Mouse (Mus musculus) olfactory bulb, adult 2 months (tissue): ENCODE measurements around the gene Gm5431. TPM values are rescaled to one million over a fixed set of nuclear protein-coding genes. Genes with fewer than 3 reads are reported as not detected.
"Not testable (repeated sequence)": the region's sequence is repeated elsewhere in the genome, so short reads cannot be mapped to it uniquely, and the experiment has no call there.

ENCODE experiments used
- H3K27ac ChIP-seq: fragments of 200-500 bp; 2 replicates; pipeline ENCODE4 v1.5.1; 2012; ENCODE audit warnings: low read depth, low read length; ENCODE audit not compliant: insufficient read depth
- H3K4me1 ChIP-seq: fragments of 200-500 bp; 2 replicates; pipeline ENCODE4 v1.6.1; 2012; ENCODE audit warnings: low read length; ENCODE audit not compliant: control insufficient read depth, insufficient read depth
- H3K4me3 ChIP-seq: fragments of 200-500 bp; 2 replicates; pipeline ENCODE4 v1.5.1; 2012; ENCODE audit warnings: mild to moderate bottlenecking, low read depth, low read length, moderate library complexity; ENCODE audit not compliant: insufficient read depth
- CTCF ChIP-seq: fragments of 200-500 bp; IDR thresholded peaks from 2 replicates; pipeline ENCODE4 v1.5.1; 2012; ENCODE audit warnings: low read depth, mild to moderate bottlenecking, low read length, moderate library complexity; ENCODE audit not compliant: insufficient read depth
- POLR2A ChIP-seq: fragments of 200-500 bp; IDR thresholded peaks from 2 replicates; pipeline ENCODE4 v1.6.1; 2012; ENCODE audit warnings: mild to moderate bottlenecking, low read depth, low read length, moderate library complexity; ENCODE audit not compliant: insufficient read depth
- WGBS: fragments of 180-500 bp; shearing (Covaris S2); methylation state at CpG from one replicate; pipeline ENCODE4 v1.1.7; 2018; 5-methylcytosine and 5-hydroxymethylcytosine counted together
- polyA plus RNA-seq: library from polyadenylated mRNA; stranded (reverse); fragments of >200 nt; gene quantifications from 2 replicates; pipeline ENCODE4 v1.2.4, GENCODE M21; 2012; ENCODE audit warnings: low replicate concordance; ENCODE audit not compliant: missing spikeins, insufficient read depth, insufficient read length

Gene Gm5431
- polyA plus RNA-seq, 1 experiment, result not detected

GRCm38 (mm10) chr11:48852624-48853473, 49.2 kb downstream of the Gm5431 start:
- Histone ChIP-seq H3K4me1 (peaks cover 3% of the 10 kb centered on the region), H3K27ac (peak overlapping the region; percentile 81), H3K4me3 (peak overlapping the region; percentile 62)
- TF ChIP-seq POLR2A (no peak), CTCF (no peak)
- 6% methylated on average over 23 of the region's 23 CpGs for WGBS

DNA sequence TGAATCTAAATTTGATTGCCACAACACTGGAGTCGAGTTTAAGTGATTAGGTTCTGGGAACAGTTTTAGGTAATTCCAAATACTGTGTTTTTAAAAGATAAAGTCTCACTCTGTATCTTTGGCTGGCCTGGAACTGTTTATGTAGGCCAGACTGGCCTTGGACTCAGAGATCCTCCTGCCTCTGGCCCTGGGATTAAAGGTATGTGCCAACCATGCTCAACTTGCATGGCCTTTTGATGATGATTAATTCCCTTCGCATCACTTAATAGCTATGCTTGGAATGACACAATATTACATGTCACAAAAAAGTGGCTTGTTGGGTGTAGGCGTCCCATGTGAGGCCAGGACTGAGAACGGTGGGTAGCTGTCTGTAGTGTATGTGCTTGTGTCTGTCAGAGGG, 49.8 kb downstream of the Gm5431 start:
- 42% methylated on average over 4 of the region's 4 CpGs for WGBS
- Histone ChIP-seq H3K27ac (no peak overlapping the region), H3K4me3 (no peak overlapping the region), H3K4me1 (peaks cover 3% of the 10 kb centered on the region)
- TF ChIP-seq POLR2A (no peak), CTCF (no peak)

DNA sequence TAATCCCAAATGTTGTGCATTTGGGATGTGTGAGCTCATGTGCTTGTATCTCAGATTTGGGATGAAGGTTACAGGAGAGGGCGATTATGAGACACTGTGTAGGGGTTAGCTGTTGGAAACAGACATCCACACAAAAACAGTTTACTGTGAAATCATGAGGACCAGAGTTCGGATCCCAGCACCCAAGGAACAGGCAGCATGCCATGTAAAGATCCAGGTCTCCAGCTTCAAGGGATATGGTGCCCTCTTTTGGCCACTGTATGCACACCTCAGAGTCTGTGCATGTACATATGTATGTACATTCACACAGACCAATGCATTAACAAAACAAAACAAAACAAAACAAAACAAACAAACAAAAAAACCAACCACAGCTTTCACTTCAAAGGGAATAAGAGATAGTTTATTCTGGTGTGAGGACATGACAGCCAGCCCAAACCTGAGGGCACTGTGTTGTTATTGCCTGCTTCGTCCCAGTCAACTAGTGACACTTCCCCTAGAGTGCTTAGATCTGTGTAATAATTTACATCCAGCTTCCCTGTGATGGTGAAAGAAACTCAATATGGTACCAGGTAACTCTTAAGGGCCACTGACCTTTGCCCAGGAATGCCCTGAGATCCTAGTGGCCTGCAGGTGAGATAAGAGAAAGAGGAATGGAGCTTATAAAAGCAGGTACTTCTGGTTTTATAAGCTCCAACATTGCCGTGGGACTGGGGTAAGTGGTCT, 50.6 kb downstream of the Gm5431 start:
- no peak overlapping the region for H3K27ac ChIP-seq
- 79% methylated on average over 4 of the region's 4 CpGs for WGBS
- H3K4me3 ChIP-seq, result no peak overlapping the region
- peaks cover 3% of the 10 kb centered on the region for H3K4me1 ChIP-seq
- no peak for TF ChIP-seq CTCF
- no peak for TF ChIP-seq POLR2A

DNA sequence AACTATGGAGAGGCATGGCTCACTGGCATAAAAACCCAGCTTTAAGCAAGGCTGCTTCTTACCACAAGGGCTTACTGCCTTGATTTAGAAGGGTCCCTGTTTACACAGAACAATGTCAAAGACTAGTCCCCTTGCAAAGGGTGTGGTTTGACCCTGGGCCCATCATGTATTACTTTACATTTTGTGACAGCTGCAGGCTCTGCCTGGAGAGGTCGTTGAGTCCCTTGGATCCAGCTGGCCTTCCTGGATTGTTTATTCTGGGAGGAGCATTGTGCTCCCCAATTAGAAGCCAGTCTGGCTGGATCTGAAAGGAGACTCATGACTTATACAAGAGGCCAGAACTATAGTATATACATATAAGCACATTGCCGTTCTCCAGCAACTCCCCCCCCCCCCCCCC, 51.8 kb downstream of the Gm5431 start:
- Histone ChIP-seq H3K4me3 (no peak overlapping the region), H3K27ac (no peak overlapping the region), H3K4me1 (peaks cover 3% of the 10 kb centered on the region)
- 56% methylated on average over 2 of the region's 2 CpGs for WGBS
- no peak for TF ChIP-seq POLR2A
- no peak for TF ChIP-seq CTCF

- no peak for TF ChIP-seq CTCF
- no peak for TF ChIP-seq POLR2A
- H3K4me1 ChIP-seq, result no peaks in the 10 kb centered on the region
- WGBS, result 66% methylated on average over 5 of the region's 5 CpGs
- H3K4me3 ChIP-seq, result no peak overlapping the region
- H3K27ac ChIP-seq, result no peak overlapping the region
Observed at GRCm38 (mm10) chr11:48846881-48847280, 55.1 kb downstream of the Gm5431 start.

DNA sequence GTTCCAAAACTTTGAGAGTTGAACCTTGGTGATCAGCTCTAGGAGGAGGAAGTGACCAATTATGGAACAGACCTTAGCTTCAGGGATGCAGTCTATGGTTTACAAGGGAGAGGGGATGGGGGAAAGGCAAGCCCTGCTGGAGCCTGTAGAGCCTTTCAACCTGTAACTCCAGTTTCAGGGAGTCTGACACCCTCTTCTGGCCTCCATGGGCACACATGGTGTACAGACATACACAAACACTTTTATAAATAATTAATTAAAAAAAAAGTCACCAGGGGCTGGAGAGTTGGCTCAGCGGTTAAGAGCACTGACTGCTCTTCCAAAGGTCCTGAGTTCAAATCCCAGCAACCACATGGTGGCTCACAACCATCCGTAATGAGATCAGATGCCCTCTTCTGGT, 55.7 kb downstream of the Gm5431 start:
- not testable (repeated sequence) for H3K27ac ChIP-seq, H3K4me1 ChIP-seq, H3K4me3 ChIP-seq
- WGBS, result 86% methylated on average over 2 of the region's 2 CpGs

GRCm38 (mm10) chr11:48845244-48845815, 56.7 kb downstream of the Gm5431 start:
- TF ChIP-seq CTCF, result no peak
- no peak for TF ChIP-seq POLR2A
- no peaks in the 10 kb centered on the region for H3K4me1 ChIP-seq
- 66% methylated on average over 13 of the region's 13 CpGs for WGBS

GRCm38 (mm10) chr11:48844309-48844708, 57.7 kb downstream of the Gm5431 start:
- H3K4me3 ChIP-seq, result no peak overlapping the region
- 61% methylated on average over 6 of the region's 6 CpGs for WGBS
- H3K4me1 ChIP-seq, result no peaks in the 10 kb centered on the region
- H3K27ac ChIP-seq, result no peak overlapping the region
- TF ChIP-seq CTCF (no peak), POLR2A (no peak)

More at GRCm38 (mm10) chr11:48845244-48845815, 56.7 kb downstream of the Gm5431 start:
- no peak overlapping the region for H3K27ac ChIP-seq
- no peak overlapping the region for H3K4me3 ChIP-seq

GRCm38 (mm10) chr11:48843202-48843601, 58.8 kb downstream of the Gm5431 start:
- Histone ChIP-seq H3K4me3 (no peak overlapping the region), H3K4me1 (peaks cover 3% of the 10 kb centered on the region; the same call in 1 of the 2 replicates), H3K27ac (no peak overlapping the region)
- 90% methylated on average over 11 of the region's 11 CpGs for WGBS
- TF ChIP-seq POLR2A, result no peak
- TF ChIP-seq CTCF, result no peak
